In the genomic region with DNA sequence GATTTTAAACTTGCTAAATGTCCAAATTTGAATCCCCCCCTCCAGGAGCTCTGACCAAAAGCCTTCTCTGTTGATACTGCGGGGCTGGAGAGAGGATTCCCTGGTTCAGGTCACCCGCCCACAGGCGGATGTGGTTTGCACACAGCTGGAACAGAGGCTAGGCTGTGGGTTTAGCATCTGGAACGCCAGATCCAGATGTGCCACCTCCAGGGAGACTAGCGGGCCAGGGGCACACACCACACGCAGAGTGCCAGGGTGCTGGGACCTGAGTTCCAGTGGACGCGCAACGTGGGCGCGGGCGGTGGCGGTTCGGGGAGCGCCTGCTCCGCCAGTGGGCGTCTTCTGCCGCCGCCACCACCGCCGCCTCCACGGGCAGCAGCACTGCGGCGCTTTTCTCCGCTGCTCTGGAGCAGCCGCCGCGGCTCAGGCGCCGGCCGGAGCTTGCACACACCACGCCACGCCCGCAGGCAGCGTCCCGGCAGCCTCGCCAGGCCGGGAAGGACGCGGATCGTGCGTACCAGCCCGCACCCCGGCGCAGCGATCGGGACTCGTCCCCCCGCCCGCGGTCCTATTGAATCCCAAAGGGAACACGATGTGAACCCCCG, we compare ENCODE assay signal across 8 mouse cellular contexts.
DNase-seq lines count a peak whose midpoint lies in the region; ATAC-seq and TF ChIP-seq lines count a peak whose summit lies in the region.

No protein-coding gene starts in this region.

- TF ChIP-seq POLR2A in olfactory bulb, adult 2 months (IDR thresholded peaks at IDR 0.05; ENCODE audit: insufficient read depth, low read depth, low read length) = no peak

- peak overlapping the region; percentile 69 for H3K4me2 ChIP-seq in liver, embryonic 13.5 days

- H3K4me1 ChIP-seq in hindbrain, embryonic 10.5 days (replicated peaks) = peaks cover 52% of the 10 kb centered on the region
- peaks cover 5% of the 10 kb centered on the region; the same call in 1 of the 2 replicates for H3K4me1 ChIP-seq in liver, embryonic 13.5 days (replicated peaks)
- peaks cover 30% of the 10 kb centered on the region for H3K4me1 ChIP-seq in olfactory bulb, adult 2 months (ENCODE audit: control insufficient read depth, insufficient read depth, low read length)

- DNase-seq in cerebellum, adult 9-11 months = no peak
- DNase-seq in urinary bladder, adult 18-20 months (ENCODE audit: low spot score in 2 of 2) = peak; percentile 39 to 67
- no peak for DNase-seq in urinary bladder, postnatal 25 days (ENCODE audit: low spot score)
- peak; percentile 76 for DNase-seq in hindbrain, embryonic 10.5 days (ENCODE audit: low spot score)
- peak; percentile 11 for DNase-seq in liver, embryonic 13.5 days
- DNase-seq in spleen, postnatal 36 days (ENCODE audit: low spot score in 2 of 2) = no peak

- peak overlapping the region; percentile 83 for H3K4me3 ChIP-seq in hindbrain, embryonic 10.5 days
- H3K4me3 ChIP-seq in liver, embryonic 13.5 days (replicated peaks) = peak overlapping the region; percentile 54
- H3K4me3 ChIP-seq in olfactory bulb, adult 2 months (ENCODE audit: insufficient read depth, low read depth, low read length) = peak overlapping the region; percentile 70

- no peak for TF ChIP-seq CTCF in olfactory bulb, adult 2 months (IDR thresholded peaks at IDR 0.05; ENCODE audit: insufficient read depth, low read depth, low read length)

- no peaks in the 10 kb centered on the region for H3K36me3 ChIP-seq in hindbrain, embryonic 10.5 days
- no peaks in the 10 kb centered on the region for H3K36me3 ChIP-seq in liver, embryonic 13.5 days

- under 1% methylated on average over 53 of the region's 53 CpGs for WGBS in hindbrain, embryonic 10.5 days
- under 1% methylated on average over 53 of the region's 53 CpGs for WGBS in liver, embryonic 13.5 days (ENCODE audit: insufficient replicate concordance)
- WGBS in olfactory bulb, adult 2 months = 2% methylated on average over 53 of the region's 53 CpGs

- peak overlapping the region; percentile 91 for H3K27ac ChIP-seq in hindbrain, embryonic 10.5 days
- H3K27ac ChIP-seq in liver, embryonic 13.5 days = no peak overlapping the region
- no peak overlapping the region for H3K27ac ChIP-seq in olfactory bulb, adult 2 months (ENCODE audit: insufficient read depth, low read depth, low read length)

- ATAC-seq in cerebellum, adult (ENCODE audit: insufficient number of reproducible peaks, low FRiP score, low TSS enrichment) = peak; percentile 49; the same call in 1 of the 2 replicates
- peak; percentile 39 for ATAC-seq in liver, embryonic 13.5 days (ENCODE audit: low read depth)

- peaks cover 84% of the 10 kb centered on the region for H3K27me3 ChIP-seq in hindbrain, embryonic 10.5 days (ENCODE audit: insufficient read depth, poor library complexity, severe bottlenecking)
- peaks cover 88% of the 10 kb centered on the region for H3K27me3 ChIP-seq in liver, embryonic 13.5 days

- H3K9ac ChIP-seq in liver, embryonic 13.5 days = no peak overlapping the region

- no peaks in the 10 kb centered on the region for H3K9me3 ChIP-seq in hindbrain, embryonic 10.5 days
- no peaks in the 10 kb centered on the region for H3K9me3 ChIP-seq in liver, embryonic 13.5 days (replicated peaks)

Comparison
In these comparisons a context has a peak if more than half of its experiments do, and no peak if none do; other contexts are left out.
1. DNase-seq: peak in urinary bladder, adult 18-20 months (2 of 2), hindbrain, embryonic 10.5 days (single experiment) and liver, embryonic 13.5 days (single experiment); none in cerebellum, adult 9-11 months (single experiment), urinary bladder, postnatal 25 days (single experiment) and spleen, postnatal 36 days (0 of 2).
2. Peak in every context shown above with its lines, with median percentiles within 50 percentile points of each other: H3K4me3 ChIP-seq.